Mouse (Mus musculus): Measurements from ENCODE around the gene Slc22a16. TPM values are rescaled to one million over a fixed set of nuclear protein-coding genes. Genes with fewer than 3 reads are reported as not detected.
A peak's percentile ranks its signal among the peaks of the same experiment; 100 is the strongest.

The Slc22a16 gene
- total RNA-seq, 1 experiment, result not detected

- H3K9me3 ChIP-seq (ENCODE audit: control insufficient read depth, insufficient read depth, low read depth, low read length), result no peaks in the 10 kb centered on the region
- DNase-seq (ENCODE audit: low read depth, low spot score), result peak; percentile 43
- TF ChIP-seq ZC3H11A (IDR thresholded peaks at IDR 0.05; ENCODE audit: borderline replicate concordance, low read depth, low read length), result peak; percentile 81; the same call in 1 of the 2 replicates
- no peak for TF ChIP-seq MAFK (IDR thresholded peaks at IDR 0.05; ENCODE audit: insufficient read depth, low read depth, low read length)
- TF ChIP-seq CHD2 (IDR thresholded peaks at IDR 0.05; ENCODE audit: low read depth, low read length), result no peak
- H3K27ac ChIP-seq (ENCODE audit: insufficient read depth, low read depth, low read length, poor library complexity, severe bottlenecking), result no peak overlapping the region
- no peaks in the 10 kb centered on the region for H3K36me3 ChIP-seq (ENCODE audit: control insufficient read depth, insufficient read depth, low read length, poor library complexity, severe bottlenecking)
- in situ Hi-C loops (cut with MboI; ENCODE audit: low sequenced_read_pairs in 2 of 2, unreplicated experiment in 2 of 2), result loop anchor here (5.0 to 10.0 kb wide), 4 partner anchors 160 to 260 kb away; partner anchors contain the start of gene Amd1 (in 1 of the 2)
- no peak overlapping the region for H3K9ac ChIP-seq (ENCODE audit: insufficient read depth, low read depth, low read length, poor library complexity, severe bottlenecking)
- H3K4me1 ChIP-seq (ENCODE audit: control insufficient read depth in 2 of 2, insufficient read depth in 2 of 2, low read length in 2 of 2, poor library complexity in 1 of 2), result no peaks in the 10 kb centered on the region
- H3K4me3 ChIP-seq (ENCODE audit: insufficient read depth in 1 of 2, low read depth in 1 of 2, low read length in 2 of 2, poor library complexity in 1 of 2, severe bottlenecking in 1 of 2), result no peak overlapping the region
Measured at GRCm38 (mm10) chr10:40524991-40525390, 45.1 kb upstream of the Slc22a16 start.

- TF ChIP-seq ZNF384 (IDR thresholded peaks at IDR 0.05; ENCODE audit: low read depth, low read length) (no peak), HCFC1 (IDR thresholded peaks at IDR 0.05; ENCODE audit: borderline replicate concordance, insufficient read depth, low read length) (no peak), CHD2 (IDR thresholded peaks at IDR 0.05; ENCODE audit: low read depth, low read length) (no peak), MAFK (IDR thresholded peaks at IDR 0.05; ENCODE audit: insufficient read depth, low read depth, low read length) (no peak), ZC3H11A (IDR thresholded peaks at IDR 0.05; ENCODE audit: borderline replicate concordance, low read depth, low read length) (no peak)
- no peaks in the 10 kb centered on the region for H3K36me3 ChIP-seq (ENCODE audit: control insufficient read depth, insufficient read depth, low read length, poor library complexity, severe bottlenecking)
- H3K9ac ChIP-seq (ENCODE audit: insufficient read depth, low read depth, low read length, poor library complexity, severe bottlenecking), result no peak overlapping the region
- in situ Hi-C loops (cut with MboI; ENCODE audit: low sequenced_read_pairs in 2 of 2, unreplicated experiment in 2 of 2), result loop anchor here (10.0 kb wide), 3 partner anchors 161 to 261 kb away; partner anchors contain the start of gene Amd1 (in 1 of the 2)
- no peaks in the 10 kb centered on the region for H3K4me1 ChIP-seq (ENCODE audit: control insufficient read depth in 2 of 2, insufficient read depth in 2 of 2, low read length in 2 of 2, poor library complexity in 1 of 2)
- no peak for DNase-seq (ENCODE audit: low read depth, low spot score)
- no peak overlapping the region for H3K4me3 ChIP-seq (ENCODE audit: insufficient read depth in 1 of 2, low read depth in 1 of 2, low read length in 2 of 2, poor library complexity in 1 of 2, severe bottlenecking in 1 of 2)
- H3K9me3 ChIP-seq (ENCODE audit: control insufficient read depth, insufficient read depth, low read depth, low read length), result no peaks in the 10 kb centered on the region
- no peak overlapping the region for H3K27ac ChIP-seq (ENCODE audit: insufficient read depth, low read depth, low read length, poor library complexity, severe bottlenecking)
Measured at GRCm38 (mm10) chr10:40525616-40526155, 44.5 kb upstream of the Slc22a16 start.

GRCm38 (mm10) chr10:40526301-40526761 is 43.8 kb upstream of the Slc22a16 start:
- no peak for DNase-seq (ENCODE audit: low read depth, low spot score)
- Histone ChIP-seq H3K36me3 (ENCODE audit: control insufficient read depth, insufficient read depth, low read length, poor library complexity, severe bottlenecking) (no peaks in the 10 kb centered on the region), H3K9ac (ENCODE audit: insufficient read depth, low read depth, low read length, poor library complexity, severe bottlenecking) (no peak overlapping the region), H3K4me3 (ENCODE audit: insufficient read depth in 1 of 2, low read depth in 1 of 2, low read length in 2 of 2, poor library complexity in 1 of 2, severe bottlenecking in 1 of 2) (no peak overlapping the region), H3K9me3 (ENCODE audit: control insufficient read depth, insufficient read depth, low read depth, low read length) (no peaks in the 10 kb centered on the region), H3K4me1 (ENCODE audit: control insufficient read depth in 2 of 2, insufficient read depth in 2 of 2, low read length in 2 of 2, poor library complexity in 1 of 2) (no peaks in the 10 kb centered on the region), H3K27ac (ENCODE audit: insufficient read depth, low read depth, low read length, poor library complexity, severe bottlenecking) (no peak overlapping the region)
- in situ Hi-C loops (cut with MboI; ENCODE audit: low sequenced_read_pairs in 2 of 2, unreplicated experiment in 2 of 2), result loop anchor here (10.0 kb wide), 3 partner anchors 162 to 262 kb away; partner anchors contain the start of gene Amd1 (in 1 of the 2)
- TF ChIP-seq MAFK (IDR thresholded peaks at IDR 0.05; ENCODE audit: insufficient read depth, low read depth, low read length), result no peak
- TF ChIP-seq HCFC1 (IDR thresholded peaks at IDR 0.05; ENCODE audit: borderline replicate concordance, insufficient read depth, low read length), result no peak
- no peak for TF ChIP-seq ZC3H11A (IDR thresholded peaks at IDR 0.05; ENCODE audit: borderline replicate concordance, low read depth, low read length)
- no peak for TF ChIP-seq ZNF384 (IDR thresholded peaks at IDR 0.05; ENCODE audit: low read depth, low read length)
- no peak for TF ChIP-seq CHD2 (IDR thresholded peaks at IDR 0.05; ENCODE audit: low read depth, low read length)

GRCm38 (mm10) chr10:40526986-40527385 is 43.1 kb upstream of the Slc22a16 start:
- H3K4me1 ChIP-seq (ENCODE audit: control insufficient read depth in 2 of 2, insufficient read depth in 2 of 2, low read length in 2 of 2, poor library complexity in 1 of 2), result no peaks in the 10 kb centered on the region
- no peak overlapping the region for H3K9ac ChIP-seq (ENCODE audit: insufficient read depth, low read depth, low read length, poor library complexity, severe bottlenecking)
- TF ChIP-seq HCFC1 (IDR thresholded peaks at IDR 0.05; ENCODE audit: borderline replicate concordance, insufficient read depth, low read length) (no peak), CHD2 (IDR thresholded peaks at IDR 0.05; ENCODE audit: low read depth, low read length) (no peak), ZNF384 (IDR thresholded peaks at IDR 0.05; ENCODE audit: low read depth, low read length) (no peak), MAFK (IDR thresholded peaks at IDR 0.05; ENCODE audit: insufficient read depth, low read depth, low read length) (no peak), ZC3H11A (IDR thresholded peaks at IDR 0.05; ENCODE audit: borderline replicate concordance, low read depth, low read length) (no peak)
- no peaks in the 10 kb centered on the region for H3K36me3 ChIP-seq (ENCODE audit: control insufficient read depth, insufficient read depth, low read length, poor library complexity, severe bottlenecking)
- no peak overlapping the region for H3K4me3 ChIP-seq (ENCODE audit: insufficient read depth in 1 of 2, low read depth in 1 of 2, low read length in 2 of 2, poor library complexity in 1 of 2, severe bottlenecking in 1 of 2)
- in situ Hi-C loops (cut with MboI; ENCODE audit: low sequenced_read_pairs in 2 of 2, unreplicated experiment in 2 of 2), result loop anchor here (10.0 kb wide), 3 partner anchors 162 to 262 kb away; partner anchors contain the start of gene Amd1 (in 1 of the 2)
- no peak for DNase-seq (ENCODE audit: low read depth, low spot score)
- H3K9me3 ChIP-seq (ENCODE audit: control insufficient read depth, insufficient read depth, low read depth, low read length), result 0 out of 2 replicates have a peak, but pooled peaks cover 1% of the 10 kb centered on the region
- H3K27ac ChIP-seq (ENCODE audit: insufficient read depth, low read depth, low read length, poor library complexity, severe bottlenecking), result no peak overlapping the region

All from ES-E14 (cell line).